ENCODE assay signal across 8 mouse cellular contexts in genomic region chr9:67831359-67832045, GRCm38 (mm10). TPM values are rescaled to one million over a fixed set of nuclear protein-coding genes. Genes with fewer than 3 reads are reported as not detected.
DNase-seq lines count a peak whose midpoint lies in the region; ATAC-seq and TF ChIP-seq lines count a peak whose summit lies in the region.

No protein-coding gene starts in this region.

- peak; percentile 83 for DNase-seq in heart, adult 11 months
- no peak for DNase-seq in heart, adult 18-20 months
- DNase-seq in embryo, embryonic 11 days = peak; percentile 69
- DNase-seq in T-cell, adult 2 months (ENCODE audit: low spot score) = no peak
- no peak for DNase-seq in frontal cortex, postnatal 25 days (ENCODE audit: low spot score in 2 of 2)

- H3K9me3 ChIP-seq in ES-Bruce4 (replicated peaks; ENCODE audit: control insufficient read depth, insufficient read depth, low read length, poor library complexity, severe bottlenecking) = no peaks in the 10 kb centered on the region
- H3K9me3 ChIP-seq in hindbrain, embryonic 16.5 days (ENCODE audit: control insufficient read depth, low read length) = no peaks in the 10 kb centered on the region

- H3K27ac ChIP-seq in ES-Bruce4 (ENCODE audit: insufficient read depth, low read length) = no peak overlapping the region
- no peak overlapping the region for H3K27ac ChIP-seq in hindbrain, embryonic 16.5 days (ENCODE audit: low read depth, low read length)

- peak overlapping the region; percentile 59 for H3K9ac ChIP-seq in ES-Bruce4 (ENCODE audit: low read depth, poor library complexity, severe bottlenecking)
- peak overlapping the region; percentile 57 for H3K9ac ChIP-seq in hindbrain, embryonic 16.5 days (ENCODE audit: low read depth, low read length)

- H3K4me2 ChIP-seq in hindbrain, embryonic 16.5 days (ENCODE audit: low read length) = peak overlapping the region; percentile 80

- ATAC-seq in hindbrain, embryonic 16.5 days = peak; percentile 74
- ATAC-seq in megakaryocyte progenitor cell, adult 5-6 weeks (replicated peaks; ENCODE audit: poor library complexity) = peak; percentile 26; the same call in 1 of the 2 replicates

- no peaks in the 10 kb centered on the region; the same call in 1 of the 2 replicates for H3K27me3 ChIP-seq in ES-Bruce4 (ENCODE audit: control insufficient read depth, insufficient read depth, low read length, poor library complexity, severe bottlenecking)
- H3K27me3 ChIP-seq in hindbrain, embryonic 16.5 days (replicated peaks; ENCODE audit: control insufficient read depth, insufficient read depth, low read length) = peaks cover 20% of the 10 kb centered on the region

- H3K36me3 ChIP-seq in ES-Bruce4 (ENCODE audit: control insufficient read depth, insufficient read depth, low read length, poor library complexity, severe bottlenecking) = no peaks in the 10 kb centered on the region
- no peaks in the 10 kb centered on the region for H3K36me3 ChIP-seq in hindbrain, embryonic 16.5 days (ENCODE audit: control insufficient read depth, insufficient read depth, low read length)

- TF ChIP-seq CTCF in ES-Bruce4 (IDR thresholded peaks at IDR 0.05; ENCODE audit: low read depth, low read length) = no peak

- no peaks in the 10 kb centered on the region for H3K4me1 ChIP-seq in ES-Bruce4 (ENCODE audit: control insufficient read depth, insufficient read depth, low read length)
- peaks cover 12% of the 10 kb centered on the region for H3K4me1 ChIP-seq in hindbrain, embryonic 16.5 days (ENCODE audit: control insufficient read depth, insufficient read depth, low read depth, low read length)

- TF ChIP-seq EP300 in ES-Bruce4 (IDR thresholded peaks at IDR 0.05; ENCODE audit: insufficient read depth, low read depth, low read length) = no peak

- no peak for TF ChIP-seq POLR2A in ES-Bruce4 (IDR thresholded peaks at IDR 0.05; ENCODE audit: insufficient read depth, low read length)

- under 1% methylated on average over 56 of the region's 57 CpGs for WGBS in hindbrain, embryonic 16.5 days

- H3K4me3 ChIP-seq in ES-Bruce4 (ENCODE audit: low read depth, low read length) = peak overlapping the region; percentile 55
- H3K4me3 ChIP-seq in hindbrain, embryonic 16.5 days (ENCODE audit: low read length) = peak overlapping the region; percentile 58

RNA-seq across cellular contexts. Expression of gene C2cd4a, which starts 0.6 kb away (rescaled TPM):
- not detected for total RNA-seq in heart, adult 18-20 months (2021)
- not detected in 2 replicates for polyA plus RNA-seq in ES-Bruce4 (2011; ENCODE audit: insufficient read depth, insufficient read length, low read depth, missing spikeins)
- polyA plus RNA-seq in hindbrain, embryonic 16.5 days (2015; fragmentation: Nextera tagmentation; extraction: Ambion mirVana) = 0.32 and 0.46 TPM in 2 replicates
- total RNA-seq in megakaryocyte progenitor cell, adult 5-6 weeks (2015) = not detected in 2 replicates
- total RNA-seq in megakaryocyte progenitor cell, adult 5-6 weeks (2017) = not detected in 2 replicates

RNA-seq across cellular contexts. Expression of gene Vps13c, which starts 8.7 kb away (rescaled TPM):
- total RNA-seq in heart, adult 18-20 months (2021) = 10 to 100 TPM; 48.4 to 50.0 TPM
- polyA plus RNA-seq in ES-Bruce4 (2011; ENCODE audit: insufficient read depth, insufficient read length, low read depth, missing spikeins) = 24.0 and 34.2 TPM in 2 replicates
- polyA plus RNA-seq in hindbrain, embryonic 16.5 days (2015; fragmentation: Nextera tagmentation; extraction: Ambion mirVana) = 8.1 and 9.3 TPM in 2 replicates
- total RNA-seq in megakaryocyte progenitor cell, adult 5-6 weeks (2015) = 43.9 and 46.1 TPM in 2 replicates
- 44.8 and 54.9 TPM in 2 replicates for total RNA-seq in megakaryocyte progenitor cell, adult 5-6 weeks (2017)

Comparison
In these comparisons a context has a peak if more than half of its experiments do, and no peak if none do; other contexts are left out.
1. DNase-seq: peak in heart, adult 11 months (single experiment) and embryo, embryonic 11 days (single experiment); none in heart, adult 18-20 months (0 of 2), T-cell, adult 2 months (single experiment) and frontal cortex, postnatal 25 days (0 of 2).